Mouse (Mus musculus): Measurements from ENCODE around the gene Mettl9. TPM values are rescaled to one million over a fixed set of nuclear protein-coding genes. Genes with fewer than 3 reads are reported as not detected.

Gene Mettl9
- polyA plus RNA-seq (2014; fragmentation: Nextera tagmentation; extraction: Ambion mirVana), result 233 and 246 TPM in 2 replicates

DNA sequence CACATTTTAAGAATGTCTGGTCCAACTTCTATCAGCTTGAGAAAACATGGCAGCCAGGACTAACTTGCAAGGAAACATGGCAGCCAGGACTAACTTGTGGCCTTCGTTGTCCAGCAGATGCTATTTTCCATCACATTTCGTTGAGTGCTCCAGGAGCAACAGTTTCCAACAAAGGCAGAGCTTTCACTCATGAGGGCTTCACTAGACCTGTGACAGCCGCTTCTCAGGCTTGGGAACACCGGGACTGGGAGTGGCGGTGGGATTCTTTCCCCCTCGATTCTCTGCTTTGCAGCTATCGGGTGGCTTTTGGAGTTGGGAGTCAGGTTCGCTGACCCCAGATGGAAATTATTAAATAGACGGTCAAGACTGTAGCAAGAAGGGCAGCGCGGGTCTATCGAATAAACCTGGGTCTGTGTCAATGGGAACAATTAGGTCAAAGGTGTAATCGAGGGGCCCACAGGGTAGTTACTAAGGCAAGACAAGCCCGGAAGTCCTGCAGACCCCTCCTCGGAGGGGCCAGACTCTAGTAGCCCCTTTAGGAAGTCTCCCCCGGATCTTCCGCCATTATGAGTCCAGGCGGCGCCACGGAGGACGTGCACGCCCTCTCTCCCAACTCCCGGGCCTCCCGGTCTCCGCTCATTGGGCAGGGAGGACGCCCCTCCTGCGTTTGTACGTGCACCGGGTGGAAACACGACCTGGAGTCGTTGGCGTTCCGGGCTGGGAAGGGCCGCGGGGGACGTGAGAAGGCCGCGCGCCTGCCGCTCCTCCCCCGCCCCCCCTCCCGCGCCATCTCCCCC, at the start of gene Mettl9:
Gene Mettl9 (plus strand): TSS at position 590 of the 797 bp plus-strand sequence.
- H3K27ac ChIP-seq (ENCODE audit: low read depth, low read length), result peak within 1 kb of the TSS; percentile 97
- H3K9me3 ChIP-seq (ENCODE audit: control insufficient read depth, low read length), result no peaks in the 10 kb centered on the region
- peak within 1 kb of the TSS; percentile 76 for H3K4me2 ChIP-seq (ENCODE audit: low read depth)
- H3K9ac ChIP-seq (ENCODE audit: low read length), result peak within 1 kb of the TSS; percentile 99
- peak; percentile 97 for ATAC-seq (ENCODE audit: insufficient read depth, low FRiP score, low TSS enrichment)
- no peaks in the 10 kb centered on the region for H3K36me3 ChIP-seq (ENCODE audit: control insufficient read depth, insufficient read depth, low read length)
- H3K4me3 ChIP-seq (ENCODE audit: low read depth, low read length), result peak within 1 kb of the TSS; percentile 95
- peak; percentile 98 for DNase-seq (ENCODE audit: low spot score)
- WGBS, result 3% methylated on average over 41 of the region's 43 CpGs
- H3K4me1 ChIP-seq (ENCODE audit: control insufficient read depth, insufficient read depth, low read length), result peaks cover 8% of the 10 kb centered on the region
- no peaks in the 10 kb centered on the region for H3K27me3 ChIP-seq (ENCODE audit: control insufficient read depth, insufficient read depth, low read length)

DNA sequence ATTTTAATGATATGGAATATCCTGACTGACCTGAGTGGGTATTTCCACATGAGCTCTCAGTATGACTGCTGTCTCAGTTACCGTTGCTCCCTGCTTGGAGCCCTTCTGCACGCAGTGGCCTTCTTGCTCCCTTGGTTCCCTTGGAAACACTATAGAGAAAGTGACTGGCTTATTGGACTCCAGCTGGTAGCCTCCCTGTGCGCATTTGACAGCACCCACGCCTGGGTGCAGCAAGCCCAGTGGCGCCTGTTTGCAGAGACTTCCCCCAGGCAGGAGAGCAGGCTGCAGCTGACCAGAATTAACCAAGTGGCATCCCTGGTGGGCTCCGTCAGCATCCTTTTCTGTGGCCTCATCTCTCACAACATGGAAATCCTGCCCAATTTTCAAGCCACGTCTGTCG, 43.1 kb upstream of the Mettl9 start:
- H3K36me3 ChIP-seq (ENCODE audit: control insufficient read depth, insufficient read depth, low read length), result no peaks in the 10 kb centered on the region
- H3K27ac ChIP-seq (ENCODE audit: low read depth, low read length), result no peak overlapping the region
- DNase-seq (ENCODE audit: low spot score) (no peak), ATAC-seq (ENCODE audit: insufficient read depth, low FRiP score, low TSS enrichment) (no peak)
- H3K4me3 ChIP-seq (ENCODE audit: low read depth, low read length), result no peak overlapping the region
- no peaks in the 10 kb centered on the region for H3K9me3 ChIP-seq (ENCODE audit: control insufficient read depth, low read length)
- H3K9ac ChIP-seq (ENCODE audit: low read length), result no peak overlapping the region
- H3K4me2 ChIP-seq (ENCODE audit: low read depth), result no peak overlapping the region
- H3K27me3 ChIP-seq (ENCODE audit: control insufficient read depth, insufficient read depth, low read length), result no peaks in the 10 kb centered on the region
- no peaks in the 10 kb centered on the region for H3K4me1 ChIP-seq (ENCODE audit: control insufficient read depth, insufficient read depth, low read length)
- 78% methylated on average over 8 of the region's 8 CpGs for WGBS

DNA sequence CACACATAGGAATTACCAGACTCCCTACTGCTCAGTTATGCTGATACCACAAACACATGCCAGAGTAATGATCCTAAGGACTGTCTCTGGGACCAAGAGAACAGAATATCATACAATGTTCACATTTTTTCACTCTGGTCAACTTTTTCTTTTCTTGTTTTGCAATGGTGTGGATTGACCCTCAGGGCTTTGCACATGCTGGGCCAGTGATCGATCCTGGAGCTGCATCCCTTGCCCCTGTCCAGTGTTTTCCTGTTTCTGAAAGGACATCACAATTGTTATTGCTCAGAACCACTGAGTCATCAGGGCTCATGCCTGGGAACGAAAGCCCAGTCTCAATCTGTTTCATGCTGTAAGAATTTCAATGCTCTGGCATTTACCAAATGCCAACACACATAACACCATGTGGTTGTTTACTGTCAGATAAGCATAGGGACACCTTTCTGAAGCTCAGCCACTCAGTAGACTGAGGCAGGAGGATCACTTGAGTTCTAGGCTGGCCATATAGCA, 35.2 kb upstream of the Mettl9 start:
- Histone ChIP-seq H3K4me3 (ENCODE audit: low read depth, low read length) (no peak overlapping the region), H3K27ac (ENCODE audit: low read depth, low read length) (no peak overlapping the region), H3K9me3 (ENCODE audit: control insufficient read depth, low read length) (no peaks in the 10 kb centered on the region), H3K36me3 (ENCODE audit: control insufficient read depth, insufficient read depth, low read length) (no peaks in the 10 kb centered on the region), H3K4me1 (ENCODE audit: control insufficient read depth, insufficient read depth, low read length) (no peaks in the 10 kb centered on the region), H3K27me3 (ENCODE audit: control insufficient read depth, insufficient read depth, low read length) (no peaks in the 10 kb centered on the region), H3K9ac (ENCODE audit: low read length) (no peak overlapping the region), H3K4me2 (ENCODE audit: low read depth) (no peak overlapping the region)
- ATAC-seq (ENCODE audit: insufficient read depth, low FRiP score, low TSS enrichment) (no peak), DNase-seq (ENCODE audit: low spot score) (no peak)
- 84% methylated on average over 2 of the region's 2 CpGs for WGBS

DNA sequence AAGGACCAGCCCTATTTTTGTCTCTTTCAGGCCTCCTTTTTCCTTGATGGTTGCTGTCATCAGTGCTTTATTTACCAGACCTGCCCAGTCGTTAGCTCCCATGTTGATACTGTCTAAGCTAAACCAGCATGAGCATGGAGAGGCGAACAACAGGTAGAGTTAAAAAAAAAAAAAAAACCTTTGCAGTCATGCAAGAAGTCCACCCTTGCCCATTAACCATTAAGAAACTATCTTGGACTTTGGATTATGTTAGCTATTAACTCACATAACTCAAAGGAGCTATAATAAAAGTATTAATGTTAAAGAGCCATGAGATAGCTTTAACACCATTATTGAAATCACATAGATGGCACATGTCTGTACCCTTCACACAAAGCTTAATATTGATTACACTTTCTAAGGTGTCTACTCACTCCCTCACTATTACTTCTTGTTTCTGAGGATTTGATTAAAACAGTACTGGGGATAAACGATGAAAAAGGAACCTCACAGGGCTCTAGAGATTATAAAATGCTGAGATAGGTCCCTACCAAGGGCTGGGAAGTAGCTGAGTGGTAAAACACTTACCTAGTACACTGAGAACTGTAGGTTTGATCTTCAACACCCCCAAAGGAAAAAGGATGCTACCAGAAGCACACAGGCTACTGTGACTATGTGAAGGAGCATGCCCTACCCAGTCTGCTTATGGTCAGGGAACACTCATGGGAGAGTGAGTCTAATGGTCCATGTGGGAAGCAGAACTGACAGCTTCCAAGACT, 34.0 kb upstream of the Mettl9 start:
- no peaks in the 10 kb centered on the region for H3K4me1 ChIP-seq (ENCODE audit: control insufficient read depth, insufficient read depth, low read length)

DNA sequence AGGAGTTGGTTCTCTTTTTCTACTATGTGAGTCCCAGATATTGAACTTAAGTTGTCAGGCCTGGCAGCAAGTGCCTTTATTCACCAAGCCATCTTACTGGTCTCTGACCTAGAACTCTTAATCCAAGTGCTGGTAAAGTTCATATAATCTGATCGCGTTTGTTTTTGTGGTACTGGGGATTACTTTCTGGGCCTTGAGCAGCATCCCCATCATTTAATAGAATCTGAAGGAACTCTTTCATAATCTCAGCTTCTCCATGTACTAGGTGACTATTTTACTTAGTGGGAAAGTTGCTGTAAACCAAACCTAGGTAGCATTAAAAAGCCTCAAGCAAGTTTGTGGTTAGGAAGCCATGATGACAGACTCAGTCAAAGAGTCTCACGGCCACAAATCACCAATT, 32.4 kb upstream of the Mettl9 start:
- Histone ChIP-seq H3K4me2 (ENCODE audit: low read depth) (no peak overlapping the region), H3K27me3 (ENCODE audit: control insufficient read depth, insufficient read depth, low read length) (no peaks in the 10 kb centered on the region), H3K9ac (ENCODE audit: low read length) (no peak overlapping the region), H3K4me3 (ENCODE audit: low read depth, low read length) (no peak overlapping the region), H3K27ac (ENCODE audit: low read depth, low read length) (no peak overlapping the region), H3K9me3 (ENCODE audit: control insufficient read depth, low read length) (no peaks in the 10 kb centered on the region), H3K4me1 (ENCODE audit: control insufficient read depth, insufficient read depth, low read length) (no peaks in the 10 kb centered on the region), H3K36me3 (ENCODE audit: control insufficient read depth, insufficient read depth, low read length) (no peaks in the 10 kb centered on the region)
- no peak for DNase-seq (ENCODE audit: low spot score)
- 86% methylated on average over 3 of the region's 3 CpGs for WGBS
- ATAC-seq (ENCODE audit: insufficient read depth, low FRiP score, low TSS enrichment), result no peak

More for the DNA sequence above, 34.0 kb upstream of the Mettl9 start:
- no peak for DNase-seq (ENCODE audit: low spot score)
- WGBS, result 67% methylated on average over 3 of the region's 3 CpGs
- no peaks in the 10 kb centered on the region for H3K9me3 ChIP-seq (ENCODE audit: control insufficient read depth, low read length)
- no peak overlapping the region for H3K4me2 ChIP-seq (ENCODE audit: low read depth)
- no peaks in the 10 kb centered on the region for H3K27me3 ChIP-seq (ENCODE audit: control insufficient read depth, insufficient read depth, low read length)
- no peak for ATAC-seq (ENCODE audit: insufficient read depth, low FRiP score, low TSS enrichment)
- H3K27ac ChIP-seq (ENCODE audit: low read depth, low read length), result no peak overlapping the region
- H3K9ac ChIP-seq (ENCODE audit: low read length), result no peak overlapping the region
- no peaks in the 10 kb centered on the region for H3K36me3 ChIP-seq (ENCODE audit: control insufficient read depth, insufficient read depth, low read length)
- H3K4me3 ChIP-seq (ENCODE audit: low read depth, low read length), result no peak overlapping the region

DNA sequence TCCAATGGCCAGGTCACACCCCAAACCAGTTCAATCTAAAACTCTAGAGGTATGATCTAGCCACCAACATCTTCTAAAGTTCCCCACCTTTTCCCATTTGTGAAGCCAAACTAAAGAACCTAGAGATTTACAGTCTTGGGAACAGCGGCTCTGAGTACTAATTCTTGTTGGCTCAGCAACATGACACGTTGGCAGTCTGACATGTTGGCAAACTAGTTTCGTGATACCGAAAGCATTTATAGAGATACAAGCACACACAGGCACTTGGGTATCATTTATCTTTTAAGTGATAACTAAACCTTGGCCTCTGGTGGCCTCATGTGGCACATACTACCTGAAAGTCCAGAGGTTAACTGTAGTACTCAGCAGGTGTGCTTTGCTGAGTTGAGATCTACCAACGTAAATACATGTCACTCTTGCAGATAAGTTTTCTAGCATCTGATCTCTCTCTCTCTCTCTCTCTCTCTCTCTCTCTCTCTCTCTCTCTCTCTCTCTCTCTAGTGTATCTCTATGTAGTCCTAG, 31.8 kb upstream of the Mettl9 start:
- ATAC-seq (ENCODE audit: insufficient read depth, low FRiP score, low TSS enrichment) (no peak), DNase-seq (ENCODE audit: low spot score) (no peak)
- Histone ChIP-seq H3K27me3 (ENCODE audit: control insufficient read depth, insufficient read depth, low read length) (no peaks in the 10 kb centered on the region), H3K4me1 (ENCODE audit: control insufficient read depth, insufficient read depth, low read length) (no peaks in the 10 kb centered on the region), H3K9me3 (ENCODE audit: control insufficient read depth, low read length) (no peaks in the 10 kb centered on the region), H3K4me2 (ENCODE audit: low read depth) (no peak overlapping the region), H3K9ac (ENCODE audit: low read length) (no peak overlapping the region), H3K4me3 (ENCODE audit: low read depth, low read length) (no peak overlapping the region), H3K36me3 (ENCODE audit: control insufficient read depth, insufficient read depth, low read length) (no peaks in the 10 kb centered on the region), H3K27ac (ENCODE audit: low read depth, low read length) (no peak overlapping the region)
- WGBS, result 91% methylated on average over 5 of the region's 5 CpGs

DNA sequence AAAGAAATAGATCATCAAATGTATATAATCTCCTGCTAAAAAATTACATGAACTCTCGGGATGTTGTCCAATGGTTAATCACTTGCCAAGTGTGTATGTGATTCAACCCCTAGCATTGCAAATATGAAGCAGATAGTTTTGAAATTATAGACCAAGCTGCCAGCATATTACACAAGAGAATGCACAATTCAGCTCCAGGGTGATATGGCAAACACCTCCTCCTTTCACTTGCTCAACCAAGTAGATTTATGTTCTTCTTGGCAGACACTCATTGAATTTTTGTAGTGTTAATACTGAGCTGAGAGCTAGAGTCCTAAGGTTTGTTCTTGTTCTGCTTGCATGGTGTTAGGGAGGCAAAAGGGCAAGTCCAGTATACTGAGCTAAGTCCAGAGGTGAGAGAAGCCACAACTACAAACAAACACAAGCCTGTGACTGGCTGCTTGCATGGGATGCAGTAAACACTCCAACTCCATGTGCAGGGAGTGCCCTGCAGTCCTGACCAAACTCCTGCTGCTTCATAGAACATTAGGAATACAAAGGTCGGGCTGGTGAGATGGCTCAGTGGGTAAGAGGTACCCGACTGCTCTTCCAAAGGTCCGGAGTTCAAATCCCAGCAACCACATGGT, 30.3 kb upstream of the Mettl9 start:
- DNase-seq (ENCODE audit: low spot score), result no peak
- H3K4me2 ChIP-seq (ENCODE audit: low read depth), result no peak overlapping the region
- no peaks in the 10 kb centered on the region for H3K4me1 ChIP-seq (ENCODE audit: control insufficient read depth, insufficient read depth, low read length)
- ATAC-seq (ENCODE audit: insufficient read depth, low FRiP score, low TSS enrichment), result no peak
- H3K27me3 ChIP-seq (ENCODE audit: control insufficient read depth, insufficient read depth, low read length), result no peaks in the 10 kb centered on the region
- H3K9me3 ChIP-seq (ENCODE audit: control insufficient read depth, low read length), result no peaks in the 10 kb centered on the region
- H3K9ac ChIP-seq (ENCODE audit: low read length), result no peak overlapping the region
- no peak overlapping the region for H3K4me3 ChIP-seq (ENCODE audit: low read depth, low read length)
- WGBS, result 74% methylated on average over 4 of the region's 4 CpGs
- H3K27ac ChIP-seq (ENCODE audit: low read depth, low read length), result no peak overlapping the region
- H3K36me3 ChIP-seq (ENCODE audit: control insufficient read depth, insufficient read depth, low read length), result no peaks in the 10 kb centered on the region

DNA sequence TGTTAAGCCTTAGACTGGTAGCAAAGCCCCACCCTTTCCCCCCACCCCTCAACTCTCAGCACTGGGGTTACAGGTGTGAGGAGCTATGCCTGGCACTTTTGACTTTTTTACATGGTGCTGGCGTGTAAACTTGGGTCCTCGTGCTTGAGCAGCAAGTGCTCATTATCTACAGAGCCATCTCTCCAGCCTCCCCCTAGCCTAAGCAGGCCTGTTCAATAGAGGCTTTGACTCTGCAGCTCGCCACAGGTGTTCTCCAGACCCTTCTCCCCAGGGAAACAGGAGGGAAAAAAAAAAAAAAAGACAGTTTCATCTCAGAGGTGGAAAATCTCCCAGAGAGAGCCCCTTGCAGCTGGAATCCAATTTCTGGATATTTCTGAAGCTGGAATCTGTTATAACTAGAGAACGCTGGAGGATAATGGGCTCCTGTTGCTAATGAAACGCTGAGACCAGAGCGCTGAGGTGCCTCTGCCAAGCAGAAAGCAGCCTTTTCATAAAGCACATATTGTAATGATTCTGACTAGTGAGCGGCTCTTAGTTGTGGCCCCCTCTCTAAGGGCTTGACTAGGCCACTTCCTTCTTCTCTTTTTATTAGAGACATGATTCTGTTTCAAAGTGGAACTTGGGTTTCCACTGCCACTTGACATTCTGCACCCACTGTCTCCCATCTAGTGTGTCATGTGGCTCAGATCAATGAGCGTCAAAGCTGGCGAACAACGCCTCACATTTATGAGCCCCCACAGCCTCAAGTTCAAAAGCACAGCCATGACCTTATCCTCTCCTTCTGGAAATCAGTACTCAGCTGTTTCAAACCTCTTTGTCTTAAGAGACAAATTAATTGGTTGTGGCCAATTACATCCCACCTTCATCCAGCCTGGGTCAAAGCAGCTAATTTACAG, 22.2 kb upstream of the Mettl9 start:
- H3K4me3 ChIP-seq (ENCODE audit: low read depth, low read length), result no peak overlapping the region
- no peak overlapping the region for H3K27ac ChIP-seq (ENCODE audit: low read depth, low read length)
- DNase-seq (ENCODE audit: low spot score) (no peak), ATAC-seq (ENCODE audit: insufficient read depth, low FRiP score, low TSS enrichment) (no peak)
- H3K36me3 ChIP-seq (ENCODE audit: control insufficient read depth, insufficient read depth, low read length), result no peaks in the 10 kb centered on the region
- no peaks in the 10 kb centered on the region for H3K27me3 ChIP-seq (ENCODE audit: control insufficient read depth, insufficient read depth, low read length)
- no peaks in the 10 kb centered on the region for H3K4me1 ChIP-seq (ENCODE audit: control insufficient read depth, insufficient read depth, low read length)
- no peak overlapping the region for H3K4me2 ChIP-seq (ENCODE audit: low read depth)
- 69% methylated on average over 10 of the region's 10 CpGs for WGBS
- no peaks in the 10 kb centered on the region for H3K9me3 ChIP-seq (ENCODE audit: control insufficient read depth, low read length)
- H3K9ac ChIP-seq (ENCODE audit: low read length), result no peak overlapping the region
